Mouse (Mus musculus): ENCODE data around the gene Nop9. TPM values are rescaled to one million over a fixed set of nuclear protein-coding genes. Genes with fewer than 3 reads are reported as not detected.

Gene Nop9
- total and polyA plus RNA-seq, 2 experiments from 2014 or later: 14.2 to 20.2 TPM

DNA sequence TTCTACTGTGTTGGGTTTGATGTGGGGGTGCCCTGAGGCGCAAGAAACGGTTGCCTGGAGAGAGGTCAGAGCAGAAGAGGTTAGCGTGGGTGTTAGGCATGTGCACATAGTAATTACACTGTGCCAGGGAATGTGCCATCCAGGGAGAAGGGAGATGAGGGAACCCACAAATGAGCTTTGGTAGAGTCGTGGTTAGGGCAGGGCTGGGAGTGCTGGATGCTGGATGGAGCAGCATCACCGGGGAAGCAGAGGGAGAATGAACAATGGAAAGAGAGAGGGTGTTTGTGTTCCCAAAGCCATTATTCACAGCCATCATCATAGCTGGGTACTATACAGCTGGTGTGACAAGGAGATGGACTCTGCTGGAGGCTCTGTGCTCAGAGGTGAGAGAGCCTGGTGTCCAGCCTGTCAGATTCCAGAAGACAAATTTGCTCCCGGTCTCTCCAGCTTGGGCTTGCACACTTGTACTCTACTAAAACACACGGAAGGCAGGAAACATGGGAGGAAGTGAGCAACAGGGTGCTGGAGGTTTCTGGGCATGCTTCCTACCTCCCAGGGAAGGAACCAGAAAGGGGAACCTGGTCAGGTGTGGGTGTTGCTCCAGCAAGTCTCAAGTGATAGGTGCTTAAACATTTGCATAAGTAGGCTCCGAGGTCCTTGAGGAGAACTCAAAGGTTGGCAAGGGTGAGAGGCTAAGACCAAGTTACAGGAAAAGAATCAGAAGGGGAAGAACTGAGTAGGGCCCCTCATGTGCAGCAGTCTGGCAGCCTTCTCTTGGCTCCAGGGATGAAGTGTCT, 17.4 kb upstream of the Nop9 start:
- ATAC-seq (ENCODE audit: insufficient read depth, low read depth): no peak
- H3K27ac ChIP-seq (ENCODE audit: low read depth): no peak overlapping the region
- DNase-seq (ENCODE audit: low spot score): no peak
- TF ChIP-seq CTCF (IDR thresholded peaks at IDR 0.05; ENCODE audit: low read depth) (no peak), EP300 (IDR thresholded peaks at IDR 0.05; ENCODE audit: low read depth) (no peak)
- H3K27me3 ChIP-seq (ENCODE audit: control insufficient read depth, insufficient read depth, low read length): no peaks in the 10 kb centered on the region
- no peaks in the 10 kb centered on the region for H3K9me3 ChIP-seq (replicated peaks; ENCODE audit: control insufficient read depth, low read length)
- H3K9ac ChIP-seq (replicated peaks; ENCODE audit: low read depth, low read length): no peak overlapping the region
- 63% methylated on average over 8 of the region's 8 CpGs for WGBS
- no peaks in the 10 kb centered on the region for H3K36me3 ChIP-seq (replicated peaks; ENCODE audit: control insufficient read depth, insufficient read depth, low read length)
- no peaks in the 10 kb centered on the region for H3K4me1 ChIP-seq (ENCODE audit: control insufficient read depth, insufficient read depth)
- H3K4me2 ChIP-seq (ENCODE audit: low read depth, low read length): no peak overlapping the region
- H3K4me3 ChIP-seq (ENCODE audit: low read depth, low read length): no peak overlapping the region

DNA sequence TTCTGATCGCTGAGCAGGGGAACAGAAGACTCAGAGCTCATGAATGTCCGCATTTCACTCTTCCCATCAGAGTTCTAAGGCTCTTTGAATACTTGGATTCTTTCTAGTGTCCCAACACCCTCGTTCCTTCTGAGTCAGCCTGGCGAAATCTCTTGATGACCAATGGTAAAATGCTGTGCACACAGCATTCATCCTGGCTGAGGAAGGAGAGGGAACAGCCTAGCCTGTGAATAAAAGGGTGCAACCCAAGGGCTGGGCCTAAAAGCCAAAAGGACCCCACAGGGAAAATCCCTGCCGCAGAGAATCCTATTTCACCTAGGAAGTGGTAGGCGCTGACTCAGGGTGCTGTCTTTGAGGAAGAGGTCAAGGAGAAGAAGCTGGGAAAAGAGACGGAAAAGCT, 15.4 kb upstream of the Nop9 start:
- H3K4me2 ChIP-seq (ENCODE audit: low read depth, low read length): no peak overlapping the region
- H3K36me3 ChIP-seq (replicated peaks; ENCODE audit: control insufficient read depth, insufficient read depth, low read length): no peaks in the 10 kb centered on the region
- no peak overlapping the region for H3K27ac ChIP-seq (ENCODE audit: low read depth)
- DNase-seq (ENCODE audit: low spot score) (no peak), ATAC-seq (ENCODE audit: insufficient read depth, low read depth) (no peak)
- no peaks in the 10 kb centered on the region for H3K4me1 ChIP-seq (ENCODE audit: control insufficient read depth, insufficient read depth)
- H3K27me3 ChIP-seq (ENCODE audit: control insufficient read depth, insufficient read depth, low read length): no peaks in the 10 kb centered on the region
- no peak for TF ChIP-seq EP300 (IDR thresholded peaks at IDR 0.05; ENCODE audit: low read depth)
- TF ChIP-seq CTCF (IDR thresholded peaks at IDR 0.05; ENCODE audit: low read depth): no peak
- H3K9ac ChIP-seq (replicated peaks; ENCODE audit: low read depth, low read length): no peak overlapping the region
- H3K4me3 ChIP-seq (ENCODE audit: low read depth, low read length): no peak overlapping the region
- 69% methylated on average over 7 of the region's 7 CpGs for WGBS
- H3K9me3 ChIP-seq (replicated peaks; ENCODE audit: control insufficient read depth, low read length): no peaks in the 10 kb centered on the region

DNA sequence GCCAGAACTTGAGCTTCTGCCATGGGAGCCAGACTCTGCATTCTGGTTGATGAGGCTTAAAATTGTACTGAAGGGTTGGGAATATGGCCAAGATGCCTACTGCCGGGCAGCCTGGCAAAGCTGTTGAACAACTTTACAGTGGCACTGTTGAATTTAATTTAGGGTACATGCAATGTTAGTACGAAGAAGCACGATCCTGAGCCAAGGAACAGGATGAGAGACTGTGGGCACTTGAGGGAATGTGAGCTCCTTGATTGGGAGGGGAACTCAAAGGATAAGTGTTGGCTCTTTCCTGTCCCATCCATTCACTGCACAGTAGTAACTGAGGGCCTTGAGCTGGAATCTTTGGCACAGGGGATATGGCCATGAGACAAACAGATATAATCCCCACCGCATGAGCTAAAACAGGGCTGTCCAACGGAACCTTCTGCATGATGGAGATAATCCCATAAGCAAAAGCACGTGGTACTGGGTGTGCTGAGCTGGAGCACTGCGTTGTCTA, 14.9 kb upstream of the Nop9 start:
- ATAC-seq (ENCODE audit: insufficient read depth, low read depth) (no peak), DNase-seq (ENCODE audit: low spot score) (no peak)
- Histone ChIP-seq H3K4me1 (ENCODE audit: control insufficient read depth, insufficient read depth) (no peaks in the 10 kb centered on the region), H3K9me3 (replicated peaks; ENCODE audit: control insufficient read depth, low read length) (no peaks in the 10 kb centered on the region), H3K27ac (ENCODE audit: low read depth) (no peak overlapping the region), H3K4me3 (ENCODE audit: low read depth, low read length) (no peak overlapping the region), H3K27me3 (ENCODE audit: control insufficient read depth, insufficient read depth, low read length) (no peaks in the 10 kb centered on the region), H3K4me2 (ENCODE audit: low read depth, low read length) (no peak overlapping the region), H3K36me3 (replicated peaks; ENCODE audit: control insufficient read depth, insufficient read depth, low read length) (no peaks in the 10 kb centered on the region), H3K9ac (replicated peaks; ENCODE audit: low read depth, low read length) (no peak overlapping the region)
- TF ChIP-seq EP300 (IDR thresholded peaks at IDR 0.05; ENCODE audit: low read depth): no peak
- no peak for TF ChIP-seq CTCF (IDR thresholded peaks at IDR 0.05; ENCODE audit: low read depth)
- 71% methylated on average over 7 of the region's 7 CpGs for WGBS

DNA sequence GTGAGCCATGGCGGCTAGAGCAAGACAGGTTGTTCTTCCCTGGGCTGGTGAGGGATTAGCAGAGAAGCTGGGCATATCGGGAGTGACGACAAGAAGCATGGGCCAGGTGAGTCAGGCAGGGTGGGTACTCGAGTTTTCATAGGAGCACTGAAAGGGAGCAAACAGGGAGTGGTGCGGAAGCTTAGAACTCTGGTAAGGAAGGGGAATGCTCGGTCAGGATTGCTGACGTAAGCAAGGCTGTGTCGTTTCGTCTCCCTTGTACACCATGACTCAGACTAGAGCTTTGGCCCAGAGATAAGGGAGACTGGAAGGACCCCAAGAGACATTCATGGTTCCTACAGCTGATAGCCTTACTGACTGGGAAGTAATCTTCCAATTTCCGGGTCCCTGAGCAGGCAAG, 11.6 kb upstream of the Nop9 start:
- Histone ChIP-seq H3K4me2 (ENCODE audit: low read depth, low read length) (no peak overlapping the region), H3K4me3 (ENCODE audit: low read depth, low read length) (no peak overlapping the region), H3K4me1 (ENCODE audit: control insufficient read depth, insufficient read depth) (no peaks in the 10 kb centered on the region), H3K27me3 (ENCODE audit: control insufficient read depth, insufficient read depth, low read length) (no peaks in the 10 kb centered on the region), H3K9me3 (replicated peaks; ENCODE audit: control insufficient read depth, low read length) (no peaks in the 10 kb centered on the region), H3K27ac (ENCODE audit: low read depth) (no peak overlapping the region), H3K36me3 (replicated peaks; ENCODE audit: control insufficient read depth, insufficient read depth, low read length) (peaks cover 11% of the 10 kb centered on the region), H3K9ac (replicated peaks; ENCODE audit: low read depth, low read length) (no peak overlapping the region)
- ATAC-seq (ENCODE audit: insufficient read depth, low read depth) (no peak), DNase-seq (ENCODE audit: low spot score) (no peak)
- no peak for TF ChIP-seq CTCF (IDR thresholded peaks at IDR 0.05; ENCODE audit: low read depth)
- 57% methylated on average over 10 of the region's 10 CpGs for WGBS

DNA sequence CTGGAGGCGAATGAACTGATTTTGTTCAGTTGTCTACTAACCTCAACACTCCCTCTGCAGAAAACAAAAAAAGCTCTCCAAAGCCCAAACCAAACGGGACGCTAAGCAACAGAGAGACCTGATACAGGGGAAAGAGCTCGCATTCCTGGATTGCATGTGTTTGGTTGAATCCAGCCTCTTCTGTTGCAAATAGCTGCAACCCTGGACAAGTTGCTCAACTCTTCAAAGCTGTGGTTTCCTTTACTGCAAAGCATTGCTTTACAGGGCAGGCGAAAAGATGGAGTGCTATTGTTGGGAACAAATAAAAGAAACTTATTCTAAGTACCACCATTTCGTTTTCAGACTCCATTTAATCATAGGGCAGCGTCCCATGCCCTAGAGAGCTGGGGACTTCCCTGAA, 10.6 kb upstream of the Nop9 start:
- ATAC-seq (ENCODE audit: insufficient read depth, low read depth) (no peak), DNase-seq (ENCODE audit: low spot score) (no peak)
- no peak for TF ChIP-seq CTCF (IDR thresholded peaks at IDR 0.05; ENCODE audit: low read depth)
- TF ChIP-seq EP300 (IDR thresholded peaks at IDR 0.05; ENCODE audit: low read depth): no peak
- H3K27ac ChIP-seq (ENCODE audit: low read depth): no peak overlapping the region
- H3K4me3 ChIP-seq (ENCODE audit: low read depth, low read length): no peak overlapping the region
- H3K27me3 ChIP-seq (ENCODE audit: control insufficient read depth, insufficient read depth, low read length): no peaks in the 10 kb centered on the region
- WGBS: 68% methylated on average over 7 of the region's 7 CpGs
- no peaks in the 10 kb centered on the region for H3K4me1 ChIP-seq (ENCODE audit: control insufficient read depth, insufficient read depth)
- H3K36me3 ChIP-seq (replicated peaks; ENCODE audit: control insufficient read depth, insufficient read depth, low read length): peaks cover 20% of the 10 kb centered on the region
- H3K9ac ChIP-seq (replicated peaks; ENCODE audit: low read depth, low read length): no peak overlapping the region
- no peaks in the 10 kb centered on the region for H3K9me3 ChIP-seq (replicated peaks; ENCODE audit: control insufficient read depth, low read length)
- H3K4me2 ChIP-seq (ENCODE audit: low read depth, low read length): no peak overlapping the region

DNA sequence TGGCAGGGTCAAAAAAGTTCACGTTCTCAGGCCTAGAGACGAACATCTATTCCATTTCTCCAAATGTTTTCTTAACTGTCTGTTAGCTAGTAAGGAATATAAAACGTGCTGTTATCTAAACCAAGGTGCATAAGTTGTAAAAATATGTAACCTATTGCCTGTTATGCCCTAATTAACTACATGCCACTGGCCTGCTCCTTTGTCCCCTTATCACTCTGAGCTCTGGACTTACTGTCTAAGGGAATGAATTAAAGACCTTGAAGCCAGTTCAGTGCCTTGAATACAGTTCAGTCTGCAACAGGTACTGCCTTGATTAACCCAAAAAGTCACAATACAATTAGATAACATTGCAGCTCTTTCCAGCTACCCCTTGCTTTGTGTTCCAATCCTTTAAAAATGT, 10.2 kb upstream of the Nop9 start:
- Histone ChIP-seq H3K27me3 (ENCODE audit: control insufficient read depth, insufficient read depth, low read length) (no peaks in the 10 kb centered on the region), H3K9me3 (replicated peaks; ENCODE audit: control insufficient read depth, low read length) (no peaks in the 10 kb centered on the region), H3K4me1 (ENCODE audit: control insufficient read depth, insufficient read depth) (no peaks in the 10 kb centered on the region), H3K27ac (ENCODE audit: low read depth) (no peak overlapping the region), H3K36me3 (replicated peaks; ENCODE audit: control insufficient read depth, insufficient read depth, low read length) (peaks cover 25% of the 10 kb centered on the region), H3K4me3 (ENCODE audit: low read depth, low read length) (no peak overlapping the region), H3K9ac (replicated peaks; ENCODE audit: low read depth, low read length) (no peak overlapping the region), H3K4me2 (ENCODE audit: low read depth, low read length) (no peak overlapping the region)
- TF ChIP-seq EP300 (IDR thresholded peaks at IDR 0.05; ENCODE audit: low read depth) (no peak), CTCF (IDR thresholded peaks at IDR 0.05; ENCODE audit: low read depth) (no peak)
- WGBS: 50% methylated on average over 3 of the region's 3 CpGs
- DNase-seq (ENCODE audit: low spot score) (no peak), ATAC-seq (ENCODE audit: insufficient read depth, low read depth) (no peak)
